Mouse (Mus musculus) 3134 (cell line): Measurements from ENCODE around the gene P3h3.
"Not testable (repeated sequence)": the region's sequence is repeated elsewhere in the genome, so short reads cannot be mapped to it uniquely, and the experiment has no call there.

Source experiments
- DNase-seq: peaks from one replicate; pipeline ENCODE4 v3.0.0-alpha.2; 2011; ENCODE audit warnings: low spot score; ENCODE audit not compliant: insufficient read length; ENCODE audit errors: extremely low read depth

P3h3 gene

DNA sequence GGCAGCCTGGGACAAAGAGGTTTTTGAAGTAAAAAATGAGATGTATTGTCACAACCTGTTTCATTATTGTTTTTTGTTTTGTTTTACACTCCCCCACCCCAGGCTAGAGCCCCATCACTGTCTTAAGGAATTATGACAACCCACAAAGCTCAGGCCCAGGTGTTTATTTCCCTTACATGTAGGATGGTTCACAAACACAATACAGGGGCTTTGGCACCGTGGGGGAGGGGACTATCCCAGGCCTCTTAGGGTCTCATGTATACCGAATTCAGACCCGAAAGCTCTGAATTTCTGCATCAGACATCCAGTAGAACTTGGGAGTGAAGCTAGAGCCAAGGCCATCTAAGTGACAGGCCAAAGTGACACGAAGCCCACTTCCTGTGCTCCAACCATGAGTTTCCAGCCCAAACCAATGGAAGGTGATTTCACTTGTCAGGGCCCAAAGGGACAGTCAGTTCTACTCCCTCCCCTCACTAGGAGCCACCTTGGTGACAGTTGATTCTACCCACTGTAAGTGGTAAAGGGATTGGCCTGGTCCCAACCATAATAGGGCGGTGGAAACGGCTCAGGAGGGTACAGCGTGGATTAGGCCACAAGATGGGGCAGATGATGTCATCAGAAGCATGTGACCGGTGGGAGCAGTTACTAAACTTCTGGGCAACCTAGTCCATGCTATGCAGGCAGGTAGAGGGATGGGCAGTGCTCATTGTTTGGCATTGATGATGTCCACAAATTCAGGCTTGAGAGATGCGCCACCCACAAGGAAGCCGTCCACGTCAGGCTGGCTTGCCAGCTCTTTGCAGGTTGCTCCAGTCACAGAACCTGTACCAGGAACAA, 46.8 kb downstream of the P3h3 start:
- not testable (repeated sequence) for DNase-seq

DNA sequence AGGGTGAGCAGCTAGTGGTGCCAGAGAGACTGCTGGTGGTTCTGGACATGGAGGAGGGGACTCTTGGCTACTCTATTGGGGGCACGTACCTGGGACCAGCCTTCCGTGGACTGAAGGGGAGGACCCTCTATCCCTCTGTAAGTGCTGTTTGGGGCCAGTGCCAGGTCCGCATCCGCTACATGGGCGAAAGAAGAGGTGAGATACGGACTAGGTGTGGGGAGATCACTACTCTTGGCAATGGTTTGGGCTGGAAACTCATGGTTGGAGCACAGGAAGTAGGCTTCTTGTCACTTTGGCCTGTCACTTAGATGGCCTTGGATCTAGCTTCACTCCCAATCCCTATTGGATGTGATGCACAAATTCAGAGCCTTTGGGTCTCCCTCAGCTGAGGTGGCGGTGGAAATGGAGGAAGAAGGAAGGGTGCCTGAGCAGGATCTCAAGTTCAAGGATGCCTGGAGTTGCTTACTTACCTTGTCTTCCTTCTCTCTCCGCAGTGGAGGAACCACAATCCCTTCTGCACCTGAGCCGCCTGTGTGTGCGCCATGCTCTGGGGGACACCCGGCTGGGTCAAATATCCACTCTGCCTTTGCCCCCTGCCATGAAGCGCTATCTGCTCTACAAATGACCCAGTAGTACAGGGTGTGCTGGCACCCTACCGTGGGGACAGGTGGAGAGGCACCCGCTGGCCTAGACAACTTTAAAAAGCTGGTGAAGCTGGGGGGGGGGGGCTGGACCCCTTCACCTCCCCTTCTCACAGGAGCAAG, 47.6 kb downstream of the P3h3 start:
- peak; percentile 43 for DNase-seq

- peak; percentile 87 for DNase-seq
These were observed 48.3 kb downstream of the P3h3 start for GRCm38 (mm10) chr6:124809052-124809774.

GRCm38 (mm10) chr6:124808358-124809012, 49.1 kb downstream of the P3h3 start, which contains the start of gene Spsb2:
TSS of gene Spsb2 (plus strand) at chr6:124808661.
- DNase-seq = peak; percentile 87

DNA sequence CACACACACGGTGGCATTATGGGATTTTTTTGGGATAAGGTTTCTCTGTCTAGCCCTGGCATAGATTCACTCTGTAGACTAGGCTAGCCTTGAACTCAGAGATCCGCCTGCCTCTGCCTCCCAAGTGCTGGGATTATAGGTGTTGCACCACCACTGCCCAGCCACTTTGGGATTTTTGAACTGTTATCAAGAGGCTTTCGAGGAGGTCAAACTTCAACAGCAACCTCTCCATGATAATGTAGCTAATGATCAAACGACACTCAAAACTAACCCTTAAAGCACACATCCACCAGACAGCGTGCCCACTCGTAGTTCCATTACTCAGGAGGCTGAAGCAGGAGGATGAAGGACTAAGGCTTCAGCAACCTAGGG, 49.6 kb downstream of the P3h3 start:
- DNase-seq = no peak

GRCm38 (mm10) chr6:124807366-124807765, 50.2 kb downstream of the P3h3 start:
- peak; percentile 30 for DNase-seq

DNA sequence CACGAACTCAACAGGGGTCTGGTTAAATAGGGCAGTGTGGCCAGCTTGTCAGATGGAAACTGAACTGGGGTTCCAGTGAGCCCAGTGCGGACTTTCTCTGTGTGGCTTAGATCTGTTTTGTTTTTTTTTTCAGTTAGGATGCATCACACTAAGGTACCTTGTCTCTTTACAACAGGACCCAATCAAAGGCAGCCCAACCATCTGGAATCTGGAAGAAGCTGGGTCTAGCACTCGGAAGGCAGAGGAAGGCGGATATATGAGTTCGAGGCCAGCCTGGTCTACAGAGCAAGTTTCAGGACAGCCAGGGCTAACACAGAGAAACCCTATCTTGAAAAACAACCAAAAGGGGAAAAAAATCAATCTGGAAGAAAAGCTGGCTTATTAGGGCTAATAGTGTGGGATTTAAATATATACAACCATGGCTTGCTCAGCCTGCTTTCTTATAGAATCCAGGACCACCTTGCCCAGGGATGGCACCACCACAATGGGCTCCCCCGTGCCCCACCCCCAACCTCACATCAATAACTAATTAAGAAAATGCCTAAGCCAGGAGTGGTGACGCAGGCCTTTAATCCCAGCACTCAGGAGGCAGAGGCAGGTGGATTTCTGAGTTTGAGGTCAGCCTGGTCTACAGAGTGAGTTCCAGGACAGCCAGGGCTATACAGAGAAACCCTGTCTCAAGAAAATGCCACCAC, 51.0 kb downstream of the P3h3 start:
- no peak for DNase-seq

- peak; percentile 99 for DNase-seq
These were observed 51.9 kb downstream of the P3h3 start for GRCm38 (mm10) chr6:124805341-124806321.

DNA sequence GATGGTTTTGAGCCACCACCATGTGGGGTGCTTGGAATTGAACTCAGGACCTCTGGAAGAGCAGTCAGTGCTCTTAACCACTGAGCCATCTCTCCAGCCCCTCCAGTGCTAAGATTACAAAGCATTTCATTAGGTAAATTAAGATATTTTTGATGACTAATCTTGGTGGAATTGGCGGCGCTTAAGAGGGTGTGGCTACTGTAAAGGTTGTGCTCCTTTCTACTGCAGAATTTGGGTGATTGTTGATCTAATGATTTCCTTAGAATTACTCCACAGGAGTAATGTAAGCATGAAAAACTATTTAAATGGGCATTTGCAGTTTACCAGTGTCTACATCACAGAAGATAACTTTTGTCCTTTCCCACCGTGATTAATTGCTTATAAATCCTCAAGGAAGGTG, 53.2 kb downstream of the P3h3 start:
- peak; percentile 53 for DNase-seq

DNA sequence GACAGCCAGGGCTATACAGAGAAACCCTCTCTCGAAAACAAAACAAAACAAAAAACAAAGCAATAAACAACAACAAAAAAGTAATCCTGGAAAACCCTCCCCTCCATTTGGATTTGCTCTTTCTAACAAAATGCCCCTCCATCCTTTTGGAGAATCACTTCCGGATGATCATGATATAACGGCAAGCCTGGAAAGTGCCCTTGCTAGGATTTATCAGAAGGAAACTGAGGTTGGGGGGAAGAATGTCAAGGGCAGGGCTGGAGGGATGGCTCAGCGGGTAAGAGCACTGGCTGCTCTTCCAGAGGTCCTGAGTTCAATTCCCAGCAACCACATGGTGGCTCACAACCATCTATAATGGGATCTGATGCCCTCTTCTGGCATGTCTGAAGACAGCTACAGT, 53.9 kb downstream of the P3h3 start:
- DNase-seq = not testable (repeated sequence)

GRCm38 (mm10) chr6:124803061-124803460, 54.5 kb downstream of the P3h3 start:
- DNase-seq = no peak

DNA sequence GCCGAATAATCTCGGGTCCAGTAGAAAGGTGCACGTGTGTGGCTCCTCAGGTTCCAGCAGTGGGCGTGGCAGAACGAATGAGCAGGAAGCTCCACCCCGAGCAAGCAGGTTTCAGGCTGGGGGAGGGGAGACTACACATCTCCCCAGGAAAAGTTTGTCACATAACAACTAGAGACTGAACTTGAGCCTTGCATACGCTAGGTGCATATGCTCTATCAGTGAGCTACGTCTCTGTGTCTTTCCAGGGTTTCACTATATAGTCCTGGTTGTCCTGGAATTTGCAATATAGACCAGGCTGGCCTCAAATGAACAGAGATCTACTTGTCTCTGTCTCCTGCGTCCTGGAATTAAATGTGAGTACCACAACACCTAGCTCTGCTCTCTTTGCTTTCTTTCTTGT, 55.2 kb downstream of the P3h3 start:
- DNase-seq = not testable (repeated sequence)

DNA sequence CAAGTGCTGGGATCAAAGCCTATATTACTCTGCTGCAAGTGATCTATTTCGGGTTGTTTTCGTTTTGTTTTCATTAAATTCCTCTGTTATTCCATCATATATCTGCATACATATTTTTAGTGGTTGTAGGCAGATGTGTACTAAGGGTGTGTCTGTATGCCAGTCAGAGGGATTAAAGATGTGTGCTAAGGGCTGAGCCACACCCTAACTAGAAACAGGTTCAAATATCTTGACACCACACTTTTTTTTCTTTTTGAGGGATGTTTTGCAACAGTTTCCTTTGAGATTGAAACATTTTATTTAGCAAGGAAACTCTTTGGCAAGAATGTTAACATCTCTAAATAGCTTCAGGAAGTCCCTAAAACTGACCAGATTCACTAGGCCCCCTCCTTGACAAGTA, 61.4 kb downstream of the P3h3 start:
- no peak for DNase-seq

- DNase-seq = no peak
These were observed 61.8 kb downstream of the P3h3 start for GRCm38 (mm10) chr6:124795781-124796180.

DNA sequence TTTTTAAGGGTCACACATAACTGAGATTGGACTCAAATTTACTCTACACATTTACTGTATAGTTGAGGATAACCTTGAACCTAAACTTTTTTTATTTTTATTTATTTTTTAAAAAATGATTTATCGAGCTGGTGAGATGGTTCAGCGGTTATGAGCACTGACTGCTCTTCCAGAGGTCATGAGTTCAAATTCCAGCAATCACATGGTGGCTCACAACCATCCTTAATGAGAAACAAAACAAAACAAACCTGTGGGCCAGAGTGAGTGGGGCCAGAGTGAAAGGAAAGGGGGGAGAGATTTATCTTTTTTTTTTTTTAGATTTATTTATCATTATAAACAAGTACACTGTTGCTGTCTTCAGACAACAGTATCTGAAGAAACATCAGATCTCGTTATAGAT, 65.6 kb downstream of the P3h3 start:
- DNase-seq = no peak
